Mouse (Mus musculus) small intestine, adult 2 months (tissue): Measurements from ENCODE around the gene Kdelc2.

Source experiments
- CTCF ChIP-seq: fragments of 200-500 bp; IDR thresholded peaks from 2 replicates; pipeline ENCODE4 v1.5.1; 2012; ENCODE audit warnings: low read depth, mild to moderate bottlenecking, control low read depth, inconsistent platforms, low read length, moderate library complexity, mixed read lengths; ENCODE audit not compliant: insufficient replicate concordance, insufficient read length; ENCODE audit errors: extremely low read depth
- POLR2A ChIP-seq: fragments of 200-500 bp; IDR thresholded peaks from 2 replicates; pipeline ENCODE4 v1.6.1; 2012; ENCODE audit warnings: low read depth, mild to moderate bottlenecking, control low read depth, inconsistent platforms, low read length, moderate library complexity

GRCm38 (mm10) chr9:53339603-53340002 lies 44.2 kb upstream of the Kdelc2 start:
- TF ChIP-seq CTCF: no peak
- TF ChIP-seq POLR2A: no peak
